ENCODE assay signal across 17 mouse cellular contexts in the genomic region with DNA sequence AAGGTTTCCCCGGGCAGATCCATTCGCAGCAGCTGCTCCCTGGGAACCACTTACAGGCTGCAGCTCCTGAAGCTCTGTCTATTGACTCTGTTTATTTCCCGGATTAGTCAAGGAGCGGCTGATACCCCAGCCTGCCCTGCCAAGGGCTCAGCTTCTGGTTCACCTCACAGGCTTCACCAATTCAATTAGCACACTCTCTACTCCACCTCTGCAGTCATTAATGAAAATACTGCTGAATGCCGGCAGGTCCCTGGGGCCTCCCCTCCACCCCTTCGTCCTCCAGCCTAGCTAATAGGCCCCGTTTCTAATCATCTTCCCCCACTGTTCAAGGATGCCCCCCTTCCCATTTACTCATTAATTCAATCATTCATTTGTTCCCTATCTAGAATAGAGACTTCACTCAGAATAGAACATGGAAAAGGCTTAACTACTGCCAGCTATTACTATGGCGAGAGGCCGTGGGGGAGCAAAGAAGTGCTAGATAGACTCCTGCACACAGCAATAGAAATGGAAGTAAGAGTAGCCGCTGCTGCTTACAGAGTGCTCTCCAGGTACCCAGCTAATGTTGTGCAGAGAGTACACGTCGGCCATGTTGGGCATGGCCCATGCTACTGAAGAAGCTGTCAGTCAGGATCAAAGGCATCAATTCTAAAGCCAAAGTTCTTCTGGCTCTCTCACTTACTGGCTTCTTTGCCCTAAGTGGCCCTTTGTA. TPM values are rescaled to one million over a fixed set of nuclear protein-coding genes. Genes with fewer than 3 reads are reported as not detected.
DNase-seq lines count a peak whose midpoint lies in the region; ATAC-seq lines count a peak whose summit lies in the region.
"Had no signal": no experiment of that assay in that cellular context is flagged by ENCODE, and none has a peak within 500 bp of the region (broad histone marks: within the 10 kb centered on the region; RNA-seq: fewer than 3 reads in every experiment).

No protein-coding gene starts in this region.

- intact Hi-C loops in heart, postnatal 36 days (cut with DNase I): no loop called here
- intact Hi-C loops in gastrocnemius, postnatal 36 days (cut with DNase I): no loop called here

- WGBS in forebrain, embryonic 10.5 days: 16% methylated on average over 12 of the region's 12 CpGs
- 36% methylated on average over 12 of the region's 12 CpGs for WGBS in hindbrain, embryonic 15.5 days
- 43% methylated on average over 12 of the region's 12 CpGs for whole genome bisulfite sequencing in neural tube, embryonic 12.5 days

- no peak overlapping the region for H3K4me2 ChIP-seq in hindbrain, embryonic 15.5 days
- no peak overlapping the region for H3K4me2 ChIP-seq in neural tube, embryonic 12.5 days (replicated peaks)
- H3K4me2 ChIP-seq: embryonic facial prominence, embryonic 15.5 days; limb, embryonic 13.5 days had no signal

- peak overlapping the region; percentile 58 for H3K27ac ChIP-seq in forebrain, embryonic 10.5 days
- no peak overlapping the region; the same call in 1 of the 2 replicates for H3K27ac ChIP-seq in hindbrain, embryonic 15.5 days (replicated peaks)
- no peak overlapping the region for H3K27ac ChIP-seq in neural tube, embryonic 12.5 days
- H3K27ac ChIP-seq: embryonic facial prominence, embryonic 15.5 days; limb, embryonic 13.5 days had no signal

- no peak overlapping the region for H3K9ac ChIP-seq in hindbrain, embryonic 15.5 days
- no peak overlapping the region for H3K9ac ChIP-seq in neural tube, embryonic 12.5 days
- H3K9ac ChIP-seq: embryonic facial prominence, embryonic 15.5 days; limb, embryonic 13.5 days; liver, postnatal 0 days had no signal

- H3K4me1 ChIP-seq in forebrain, embryonic 10.5 days: peaks cover 73% of the 10 kb centered on the region
- H3K4me1 ChIP-seq in hindbrain, embryonic 15.5 days (replicated peaks): peaks cover 10% of the 10 kb centered on the region
- 0 out of 2 replicates have a peak, but pooled peaks cover 11% of the 10 kb centered on the region for H3K4me1 ChIP-seq in neural tube, embryonic 12.5 days
- H3K4me1 ChIP-seq: embryonic facial prominence, embryonic 15.5 days; limb, embryonic 13.5 days had no signal

- peaks cover 44% of the 10 kb centered on the region for H3K27me3 ChIP-seq in forebrain, embryonic 10.5 days (ENCODE audit: poor library complexity, severe bottlenecking)
- H3K27me3 ChIP-seq in hindbrain, embryonic 15.5 days: no peaks in the 10 kb centered on the region
- no peaks in the 10 kb centered on the region for H3K27me3 ChIP-seq in neural tube, embryonic 12.5 days (replicated peaks)
- H3K27me3 ChIP-seq: limb, embryonic 13.5 days had no signal

- peak overlapping the region; percentile 18; the same call in 1 of the 2 replicates for H3K4me3 ChIP-seq in forebrain, embryonic 10.5 days
- no peak overlapping the region for H3K4me3 ChIP-seq in hindbrain, embryonic 15.5 days
- no peak overlapping the region for H3K4me3 ChIP-seq in neural tube, embryonic 12.5 days
- H3K4me3 ChIP-seq: embryonic facial prominence, embryonic 15.5 days; limb, embryonic 13.5 days had no signal

- H3K36me3 ChIP-seq in forebrain, embryonic 10.5 days (replicated peaks): no peaks in the 10 kb centered on the region
- H3K36me3 ChIP-seq in hindbrain, embryonic 15.5 days: no peaks in the 10 kb centered on the region
- H3K36me3 ChIP-seq in neural tube, embryonic 12.5 days: no peaks in the 10 kb centered on the region
- H3K36me3 ChIP-seq: embryonic facial prominence, embryonic 15.5 days; limb, embryonic 13.5 days had no signal

- ATAC-seq in hindbrain, embryonic 15.5 days (ENCODE audit: low FRiP score, low read depth): peak; percentile 70
- peak; percentile 63; the same call in 1 of the 2 replicates for ATAC-seq in neural tube, embryonic 12.5 days (ENCODE audit: low FRiP score, low read depth)
- ATAC-seq: liver, postnatal 0 days had no signal

- H3K9me3 ChIP-seq in forebrain, embryonic 10.5 days: no peaks in the 10 kb centered on the region
- no peaks in the 10 kb centered on the region for H3K9me3 ChIP-seq in hindbrain, embryonic 15.5 days
- H3K9me3 ChIP-seq in neural tube, embryonic 12.5 days: no peaks in the 10 kb centered on the region
- H3K9me3 ChIP-seq: embryonic facial prominence, embryonic 15.5 days; limb, embryonic 13.5 days had no signal

- peak; percentile 73 for DNase-seq in MN1 (ENCODE audit: low spot score)
- peak; percentile 60 for DNase-seq in forebrain, embryonic 10.5 days (ENCODE audit: extremely low spot score, low spot score)
- no peak for DNase-seq in adrenal gland, postnatal 36 days
- no peak for DNase-seq in heart, postnatal 36 days
- no peak for DNase-seq in heart, postnatal 4 days
- no peak for DNase-seq in gastrocnemius, postnatal 36 days
- DNase-seq: cerebellum, postnatal 14 days; kidney, postnatal 10 days; layer of hippocampus, postnatal 36 days; liver, postnatal 0 days had no signal

RNA-seq across cellular contexts. Expression of gene Ttc9, which starts 55.5 kb away (rescaled TPM):
- polyA plus RNA-seq in forebrain, embryonic 10.5 days (2016; fragmentation: Nextera tagmentation; extraction: Ambion mirVana): 3.5 and 4.5 TPM in 2 replicates
- polyA plus RNA-seq in hindbrain, embryonic 15.5 days (2015; fragmentation: Nextera tagmentation; extraction: Ambion mirVana): 18.4 and 20.6 TPM in 2 replicates
- 6.4 and 7.0 TPM in 2 replicates for polyA plus RNA-seq in neural tube, embryonic 12.5 days (2016; fragmentation: Nextera tagmentation; extraction: Ambion mirVana)
- total RNA-seq in adrenal gland, postnatal 36 days (2021): 1 to 10 TPM; 4.4 TPM
- total RNA-seq in heart, postnatal 36 days (2021): 1 to 10 TPM; 2.3 to 2.5 TPM
- total RNA-seq in heart, postnatal 4 days (2021): 1 to 10 TPM; 9.1 to 9.8 TPM
- total RNA-seq in gastrocnemius, postnatal 36 days (2021): 1 to 10 TPM; 5.8 to 6.3 TPM
- total RNA-seq: granulocyte monocyte progenitor cell, adult 5-6 weeks; MEL; neutrophil, adult 5-6 weeks had no signal
- polyA plus RNA-seq: liver, postnatal 0 days had no signal

Comparison
In these comparisons a context has a peak if more than half of its experiments do, and no peak if none do; other contexts are left out.
1. DNase-seq: peak in MN1 (single experiment) and forebrain, embryonic 10.5 days (single experiment); none in adrenal gland, postnatal 36 days (0 of 2), heart, postnatal 36 days (0 of 2), heart, postnatal 4 days (single experiment) and gastrocnemius, postnatal 36 days (0 of 2).